Mouse (Mus musculus) c-Kit-negative CD71-positive TER-119-positive erythroid progenitor cells, embryonic 14.5 days (primary cell): ENCODE measurements around the gene Tasp1.
"Not testable (repeated sequence)": the region's sequence is repeated elsewhere in the genome, so short reads cannot be mapped to it uniquely, and the experiment has no call there.

ENCODE experiments used
- DNase-seq: peaks from one replicate; pipeline ENCODE4 v3.0.0-alpha.2; 2013; ENCODE audit warnings: low read depth, low spot score

Tasp1 gene

DNA sequence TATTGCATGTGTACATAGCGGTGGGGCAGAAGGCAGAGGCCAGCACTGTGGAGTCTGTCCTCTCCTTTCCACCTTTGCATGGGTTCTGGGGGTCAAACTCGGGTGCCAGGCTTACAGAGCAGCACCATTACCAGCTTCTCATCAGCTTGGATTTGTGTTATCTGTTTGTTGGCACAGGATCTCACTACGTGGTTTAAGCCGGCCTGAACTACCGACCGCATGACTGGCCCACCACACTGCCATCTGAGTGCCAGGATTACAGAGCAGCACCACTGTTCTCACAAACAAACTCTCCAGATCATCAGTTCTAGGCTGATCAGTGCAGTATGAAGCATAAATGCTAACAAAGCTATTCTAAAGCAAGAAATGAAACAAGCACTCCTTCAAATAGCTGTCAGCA lies 8.5 kb downstream of the Tasp1 start:
- no peak for DNase-seq

GRCm38 (mm10) chr2:140051607-140052126 lies 14.9 kb downstream of the Tasp1 start:
- DNase-seq, result no peak

DNA sequence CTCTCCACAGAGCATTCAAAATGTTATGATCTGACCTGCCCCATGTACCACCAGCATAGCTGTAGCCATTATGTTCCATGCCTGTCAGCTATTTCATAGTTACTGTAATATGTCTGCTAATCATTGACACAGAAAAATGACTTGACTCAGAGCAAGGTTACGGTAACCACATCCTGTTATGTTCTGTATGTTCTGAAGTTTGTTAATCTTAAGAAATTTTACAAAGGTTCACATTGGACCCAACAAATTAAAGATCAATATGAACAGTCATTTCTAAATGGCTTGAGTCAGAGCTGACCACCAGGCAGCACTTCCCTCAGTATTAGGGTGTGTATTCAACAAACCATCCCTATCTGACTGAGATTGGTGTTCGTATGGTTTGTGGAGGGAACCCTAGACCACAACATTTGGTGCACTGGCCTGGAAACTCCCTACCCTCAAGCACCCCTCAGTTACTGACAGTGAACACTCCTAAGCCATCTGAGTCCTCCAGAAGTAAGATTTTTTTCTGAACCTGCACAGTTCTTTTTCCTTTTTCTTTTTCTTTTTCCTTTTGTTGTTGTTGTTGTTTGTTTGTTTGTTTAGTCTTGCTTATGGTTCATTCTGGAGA lies 24.0 kb downstream of the Tasp1 start:
- DNase-seq, result no peak

GRCm38 (mm10) chr2:140042081-140042480 lies 24.5 kb downstream of the Tasp1 start:
- DNase-seq, result no peak

- DNase-seq, result no peak
These were observed 29.1 kb downstream of the Tasp1 start for GRCm38 (mm10) chr2:140037459-140037858.

- DNase-seq, result no peak
These were observed 29.8 kb downstream of the Tasp1 start for GRCm38 (mm10) chr2:140036854-140037253.

GRCm38 (mm10) chr2:140024937-140025336 lies 41.7 kb downstream of the Tasp1 start:
- no peak for DNase-seq

DNA sequence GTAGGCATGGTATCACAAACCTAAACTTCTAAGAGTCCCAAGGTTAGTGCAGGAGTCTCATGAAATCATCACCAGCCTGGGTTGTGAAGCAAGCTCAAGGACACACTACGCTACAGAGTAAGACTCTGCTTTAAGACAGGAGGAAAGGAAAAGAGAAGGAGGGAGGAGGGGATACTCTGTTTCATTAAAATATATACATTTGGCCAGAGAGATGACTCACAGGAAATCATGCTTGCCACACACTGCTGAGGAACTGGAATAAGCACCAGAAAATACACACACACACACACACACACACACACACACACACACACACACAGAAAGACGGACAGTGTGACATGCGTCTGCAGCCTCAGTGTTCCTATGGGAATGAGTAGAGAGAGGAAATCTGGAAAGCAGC lies 59.2 kb downstream of the Tasp1 start:
- no peak for DNase-seq

GRCm38 (mm10) chr2:139998170-139998569 lies 68.4 kb downstream of the Tasp1 start:
- DNase-seq, result no peak

DNA sequence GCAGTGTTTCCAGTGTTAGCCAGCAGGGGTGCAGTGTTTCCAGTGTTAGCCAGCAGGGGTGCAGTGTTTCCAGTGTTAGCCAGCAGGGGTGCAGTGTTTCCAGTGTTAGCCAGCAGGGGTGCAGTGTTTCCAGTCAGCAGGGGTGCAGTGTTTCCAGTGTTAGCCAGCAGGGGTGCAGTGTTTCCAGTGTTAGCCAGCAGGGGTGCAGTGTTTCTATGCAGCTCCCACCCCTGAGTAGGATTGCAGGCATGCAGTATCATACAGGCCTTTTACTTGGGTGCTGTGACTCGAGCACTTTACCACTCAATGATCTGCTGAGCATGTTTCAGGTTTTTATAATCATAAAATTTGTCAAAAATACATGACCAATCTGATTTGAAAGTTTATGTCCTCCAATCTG lies 76.7 kb downstream of the Tasp1 start:
- DNase-seq, result not testable (repeated sequence)

DNA sequence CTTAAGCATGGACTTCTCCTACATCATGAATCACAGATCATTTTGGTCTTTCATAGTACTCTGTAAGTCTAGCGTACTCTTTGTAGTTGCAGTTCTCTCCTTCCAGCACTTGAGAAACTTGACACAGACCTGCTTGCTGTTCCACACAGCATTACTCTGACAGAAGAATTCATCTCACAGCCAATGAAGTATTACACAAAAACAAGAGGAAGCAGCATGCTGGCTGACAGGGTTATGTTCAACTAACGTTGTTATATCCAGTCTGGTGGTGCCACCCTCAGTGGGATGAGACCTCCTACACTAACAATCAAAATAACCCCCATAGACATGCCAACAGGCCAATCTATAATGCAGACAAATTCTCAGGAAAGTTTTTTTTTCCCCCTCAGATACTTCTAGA lies 99.2 kb downstream of the Tasp1 start:
- DNase-seq, result no peak

DNA sequence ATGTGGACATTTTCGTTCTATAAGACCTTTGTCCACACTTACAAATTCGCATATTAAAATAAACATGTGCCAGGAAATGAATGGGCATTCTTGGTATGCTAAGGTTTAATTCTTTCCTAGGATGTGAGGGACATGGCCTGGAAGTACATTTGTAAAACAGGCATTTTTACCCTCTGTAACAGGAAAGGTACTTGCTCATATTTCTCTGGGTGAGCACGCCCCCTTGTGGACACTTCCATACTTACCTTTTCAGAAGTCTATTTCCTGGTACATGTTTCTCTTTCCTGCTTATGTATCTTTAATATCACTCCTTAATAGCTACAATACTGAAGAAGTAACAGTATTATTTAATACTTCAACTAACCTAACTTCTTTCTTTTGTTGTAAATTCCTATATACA lies 100.3 kb downstream of the Tasp1 start:
- DNase-seq, result peak; percentile 24

DNA sequence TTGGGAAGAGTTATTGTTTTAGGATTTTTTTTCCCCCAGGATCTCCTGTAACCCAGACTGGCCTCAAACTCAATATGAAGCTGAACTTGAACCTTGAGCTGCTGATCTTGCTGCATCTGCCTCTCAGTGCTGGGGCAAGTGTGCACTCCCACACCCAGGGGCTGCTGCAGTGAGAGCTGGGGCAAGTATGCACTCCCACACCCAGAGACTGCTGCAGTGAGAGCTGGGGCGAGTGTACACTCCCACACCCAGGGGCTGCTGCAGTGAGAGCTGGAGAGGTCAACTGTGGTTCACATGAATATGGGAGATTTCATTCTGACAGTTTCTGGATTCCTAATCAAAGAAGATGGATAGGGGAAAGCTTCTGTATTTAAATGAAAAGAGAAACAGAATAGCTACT lies 117.8 kb downstream of the Tasp1 start:
- no peak for DNase-seq

- no peak for DNase-seq
These were observed 129.0 kb downstream of the Tasp1 start for GRCm38 (mm10) chr2:139937581-139937980.

DNA sequence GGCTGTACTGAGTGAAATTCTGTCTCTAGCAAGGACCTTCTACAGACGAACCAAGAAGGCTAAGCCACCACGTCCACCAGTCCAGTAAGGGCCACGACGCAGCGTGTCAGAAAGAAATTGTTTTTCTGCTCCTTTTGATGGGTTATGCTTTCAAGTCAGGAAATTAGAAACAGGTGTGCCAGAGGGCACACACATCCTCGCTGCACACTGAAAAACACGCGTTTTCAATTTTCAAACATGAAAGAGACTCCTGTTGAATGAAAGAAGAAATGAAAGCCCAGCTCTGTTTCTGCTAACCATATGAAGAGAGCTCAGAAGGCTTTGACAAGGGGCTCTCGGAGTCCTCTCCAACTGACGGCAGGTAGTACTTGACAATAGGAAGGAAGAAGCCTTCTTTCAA lies 132.0 kb downstream of the Tasp1 start:
- DNase-seq, result no peak

GRCm38 (mm10) chr2:139934033-139934572 lies 132.5 kb downstream of the Tasp1 start:
- no peak for DNase-seq

- DNase-seq, result no peak
These were observed 134.4 kb downstream of the Tasp1 start for GRCm38 (mm10) chr2:139932211-139932610.

GRCm38 (mm10) chr2:139924937-139925336 lies 141.7 kb downstream of the Tasp1 start:
- no peak for DNase-seq

DNA sequence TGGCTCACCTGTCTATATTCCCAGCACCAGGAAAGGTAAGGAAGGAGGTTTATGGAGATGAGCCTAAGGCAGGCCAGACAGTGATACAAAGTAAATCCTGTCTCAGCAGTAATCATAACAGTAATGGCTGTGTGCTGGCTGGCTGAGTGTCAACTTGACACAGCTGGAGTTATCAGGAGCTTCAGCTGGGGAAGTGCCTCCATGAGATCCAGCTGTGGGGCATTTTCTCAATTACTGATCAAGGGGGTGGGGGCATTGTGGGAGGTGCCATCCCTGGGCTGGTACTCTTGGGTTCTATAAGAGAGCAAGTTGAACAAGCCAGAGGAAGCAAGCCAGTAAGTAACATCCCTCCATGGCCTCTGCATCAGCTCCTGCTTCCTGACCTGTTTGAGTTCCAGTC lies 145.2 kb downstream of the Tasp1 start:
- not testable (repeated sequence) for DNase-seq

- DNase-seq, result no peak
These were observed 146.8 kb downstream of the Tasp1 start for GRCm38 (mm10) chr2:139919757-139920156.

GRCm38 (mm10) chr2:139906441-139907157 lies 160.0 kb downstream of the Tasp1 start:
- no peak for DNase-seq

DNA sequence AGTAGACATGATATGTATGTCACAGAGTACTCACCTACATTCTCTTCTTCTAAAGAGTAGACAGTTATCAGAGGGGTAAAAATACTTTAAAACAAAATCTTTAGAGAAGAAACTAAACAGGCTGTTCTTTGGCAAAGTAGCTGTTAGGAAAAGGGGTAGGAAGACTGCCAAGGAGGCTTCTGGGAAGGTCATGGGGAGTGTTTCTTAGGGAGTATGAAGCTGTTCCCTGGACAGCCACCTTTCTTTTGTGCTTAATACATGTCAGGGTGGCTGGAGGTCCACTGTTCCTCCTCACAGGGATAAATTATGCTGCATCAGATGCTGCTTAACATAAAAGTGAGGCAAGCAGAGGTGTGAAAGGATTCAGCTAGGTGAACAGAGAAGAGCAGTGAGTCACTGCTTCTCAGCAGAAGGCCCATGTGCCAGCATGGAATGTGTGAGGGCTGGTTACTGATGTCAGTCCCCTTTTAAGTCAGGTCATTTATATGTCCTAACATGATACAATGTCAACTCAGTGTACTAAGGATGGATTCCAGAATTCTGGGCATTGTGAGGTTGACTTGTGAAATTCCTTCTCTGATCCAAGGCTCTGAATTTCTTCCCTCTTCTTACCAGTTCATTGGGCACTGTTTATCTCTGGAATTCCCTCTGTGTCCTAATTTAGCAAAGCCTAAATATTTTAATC lies 175.1 kb downstream of the Tasp1 start:
- no peak for DNase-seq
